Mouse (Mus musculus): ENCODE measurements around the gene Gns.

GRCm38 (mm10) chr10:121350357-121351065 lies 14.4 kb upstream of the Gns start:
- no peak for TF ChIP-seq POLR2A (IDR thresholded peaks at IDR 0.05; ENCODE audit: extremely low read depth, insufficient read depth, low read length)
- no peak for TF ChIP-seq CTCF (IDR thresholded peaks at IDR 0.05; ENCODE audit: extremely low read depth, insufficient read depth, low read length)
